19 mouse cellular contexts compared by ENCODE assay signal in genomic region chr2:144649960-144650359, GRCm38 (mm10).
"Had no signal": no experiment of that assay in that cellular context is flagged by ENCODE, and none has a peak within 500 bp of the region (broad histone marks: within the 10 kb centered on the region; RNA-seq: fewer than 3 reads in every experiment).

No protein-coding gene starts in this region.

- H3K27ac ChIP-seq: midbrain, embryonic 10.5 days; midbrain, embryonic 12.5 days; neural tube, embryonic 13.5 days; neural tube, embryonic 15.5 days had no signal

- H3K4me1 ChIP-seq: midbrain, embryonic 12.5 days; neural tube, embryonic 15.5 days had no signal

- H3K9ac ChIP-seq: lung, embryonic 14.5 days; midbrain, embryonic 12.5 days; neural tube, embryonic 13.5 days; neural tube, embryonic 15.5 days had no signal

- H3K4me3 ChIP-seq: midbrain, embryonic 10.5 days; midbrain, embryonic 12.5 days; myocyte; neural tube, embryonic 13.5 days; neural tube, embryonic 15.5 days had no signal

- H3K27me3 ChIP-seq: midbrain, embryonic 12.5 days; neural tube, embryonic 13.5 days; neural tube, embryonic 15.5 days had no signal

- DNase-seq: lung, adult 18-20 months; lung, embryonic 14.5 days; lung, postnatal 10 days; lung, postnatal 4 days; midbrain, embryonic 14.5 days; retina, postnatal 1 day; right cerebral cortex, adult 18-20 months; right cerebral cortex, postnatal 25 days; right cerebral cortex, postnatal 4 days; spleen, adult 18-20 months; thymus, adult 18-20 months; thymus, postnatal 25 days; thymus, postnatal 4 days had no signal

- H3K9me3 ChIP-seq: midbrain, embryonic 10.5 days; midbrain, embryonic 12.5 days; neural tube, embryonic 13.5 days; neural tube, embryonic 15.5 days had no signal

- ATAC-seq: midbrain, embryonic 16.5 days had no signal

- H3K36me3 ChIP-seq: midbrain, embryonic 10.5 days; midbrain, embryonic 12.5 days; neural tube, embryonic 13.5 days; neural tube, embryonic 15.5 days had no signal

- H3K4me2 ChIP-seq: lung, embryonic 14.5 days; midbrain, embryonic 12.5 days; neural tube, embryonic 13.5 days; neural tube, embryonic 15.5 days had no signal
